Mouse (Mus musculus) ovary, postnatal 10 days (tissue): Measurements from ENCODE around the gene Atp5h.

Experiments
- DNase-seq: peaks from one replicate; pipeline ENCODE4 v3.0.0; 2022; ENCODE audit warnings: low spot score

The Atp5h gene

GRCm38 (mm10) chr11:115437571-115438122 lies 17.9 kb upstream of the Atp5h start:
- DNase-seq, result no peak

DNA sequence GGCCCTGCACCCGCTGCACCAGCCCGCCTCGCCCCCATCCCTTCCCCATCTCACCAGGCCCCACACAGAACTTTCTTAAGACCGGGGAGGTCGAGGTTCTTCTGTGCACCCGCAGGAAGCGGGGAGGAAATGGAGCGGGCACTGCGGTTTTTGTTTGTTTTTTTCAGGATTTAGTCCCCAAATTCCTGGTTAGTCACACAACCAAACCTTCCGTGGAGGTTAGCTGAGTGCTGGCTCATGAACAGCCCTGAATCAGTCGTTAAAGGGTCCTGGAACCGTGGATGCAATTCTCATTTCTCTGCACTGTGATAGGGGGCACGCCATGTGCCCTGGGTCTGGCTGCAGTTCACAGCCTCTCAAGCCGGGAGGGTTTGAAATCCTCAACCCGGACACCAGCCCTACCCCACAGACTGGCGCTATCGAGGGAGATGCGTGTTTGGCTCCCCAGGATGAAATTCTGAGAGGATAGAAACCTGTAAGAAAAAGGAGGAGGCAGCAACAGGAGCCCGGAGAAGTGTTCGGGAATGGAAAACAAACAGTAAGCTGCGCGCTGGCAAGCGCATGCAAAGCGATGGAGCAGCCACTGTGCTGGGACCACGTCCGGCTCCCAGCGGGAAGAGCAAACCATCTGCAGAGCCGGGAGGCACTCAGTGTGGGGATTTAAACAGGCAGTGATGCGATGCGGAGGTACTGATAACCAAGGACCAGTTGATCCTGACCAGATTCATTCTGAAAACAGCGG lies 16.0 kb upstream of the Atp5h start:
- no peak for DNase-seq

GRCm38 (mm10) chr11:115433342-115433741 lies 13.6 kb upstream of the Atp5h start:
- no peak for DNase-seq

DNA sequence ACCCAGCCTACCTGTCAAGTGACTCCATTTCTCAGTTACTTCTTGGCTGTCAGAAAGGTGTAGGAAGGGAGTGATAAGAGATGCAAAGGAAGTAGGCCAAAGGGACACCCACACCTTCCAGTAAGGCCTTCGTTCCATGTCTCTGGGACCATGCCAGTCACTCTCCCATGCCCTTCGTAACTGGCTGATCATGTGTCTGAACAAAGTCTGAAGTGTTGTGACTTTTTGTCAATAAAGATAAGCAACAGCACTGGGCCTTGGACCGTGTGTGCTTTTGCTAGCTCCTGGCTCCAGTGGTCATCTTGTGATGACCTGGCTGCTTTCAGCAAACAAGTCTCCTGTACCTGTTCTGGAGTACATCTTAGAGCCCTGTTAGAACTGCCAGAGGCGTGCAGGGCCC lies 13.1 kb upstream of the Atp5h start:
- no peak for DNase-seq

DNA sequence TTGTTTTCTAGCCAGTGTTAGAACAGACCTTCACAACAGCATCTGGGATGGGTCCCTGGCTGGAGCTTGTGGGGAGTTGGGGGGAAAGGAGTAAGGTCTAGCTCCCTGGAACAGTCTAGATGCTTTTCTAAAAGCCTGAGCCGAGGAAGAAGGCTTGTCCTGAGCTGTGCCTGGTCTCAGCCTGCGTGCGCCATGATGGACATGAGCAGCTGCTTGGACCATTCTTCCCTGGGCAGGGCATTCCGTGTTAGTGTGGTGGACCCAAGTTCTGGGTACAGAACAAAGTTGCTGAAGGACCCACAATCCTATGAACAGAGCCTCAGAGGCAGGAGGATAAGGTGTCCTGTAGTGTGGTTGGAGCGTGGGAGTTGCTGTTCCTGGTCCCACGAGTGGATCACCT lies 10.8 kb upstream of the Atp5h start:
- no peak for DNase-seq

GRCm38 (mm10) chr11:115429307-115429706 lies 9.5 kb upstream of the Atp5h start:
- DNase-seq, result no peak

- DNase-seq, result no peak
Measured at GRCm38 (mm10) chr11:115427482-115428331, 7.9 kb upstream of the Atp5h start.

GRCm38 (mm10) chr11:115425671-115426070 lies 5.9 kb upstream of the Atp5h start:
- DNase-seq, result no peak

GRCm38 (mm10) chr11:115424666-115425065 lies 4.9 kb upstream of the Atp5h start:
- no peak for DNase-seq

DNA sequence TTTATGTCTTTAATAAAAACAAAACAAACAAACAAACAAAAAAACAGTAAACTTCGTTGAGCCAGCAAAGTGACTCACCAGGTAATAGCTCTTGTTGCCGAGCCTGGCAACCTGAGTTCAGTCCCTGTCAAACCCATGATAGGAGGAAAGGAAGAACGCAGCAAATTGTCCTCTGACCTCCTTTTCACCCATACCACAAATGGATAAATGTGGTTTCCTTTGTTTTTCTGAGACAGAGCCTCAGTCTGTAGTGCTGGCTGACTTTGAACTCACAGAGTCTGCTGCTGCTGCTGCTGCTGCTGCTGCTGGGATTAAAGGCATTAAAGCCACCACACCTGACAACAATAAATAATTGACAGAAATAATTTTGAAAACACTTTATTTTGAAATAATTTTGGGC lies 3.3 kb upstream of the Atp5h start:
- DNase-seq, result no peak

- no peak for DNase-seq
Measured at GRCm38 (mm10) chr11:115421972-115422371, 2.2 kb upstream of the Atp5h start.

GRCm38 (mm10) chr11:115421328-115421727 lies 1.6 kb upstream of the Atp5h start:
- no peak for DNase-seq

GRCm38 (mm10) chr11:115420336-115421190 lies 801 bp upstream of the Atp5h start:
- peak; percentile 51 for DNase-seq

GRCm38 (mm10) chr11:115409556-115409955 lies 10.2 kb downstream of the Atp5h start:
- DNase-seq, result no peak

GRCm38 (mm10) chr11:115408266-115408920 lies 11.4 kb downstream of the Atp5h start:
- no peak for DNase-seq

DNA sequence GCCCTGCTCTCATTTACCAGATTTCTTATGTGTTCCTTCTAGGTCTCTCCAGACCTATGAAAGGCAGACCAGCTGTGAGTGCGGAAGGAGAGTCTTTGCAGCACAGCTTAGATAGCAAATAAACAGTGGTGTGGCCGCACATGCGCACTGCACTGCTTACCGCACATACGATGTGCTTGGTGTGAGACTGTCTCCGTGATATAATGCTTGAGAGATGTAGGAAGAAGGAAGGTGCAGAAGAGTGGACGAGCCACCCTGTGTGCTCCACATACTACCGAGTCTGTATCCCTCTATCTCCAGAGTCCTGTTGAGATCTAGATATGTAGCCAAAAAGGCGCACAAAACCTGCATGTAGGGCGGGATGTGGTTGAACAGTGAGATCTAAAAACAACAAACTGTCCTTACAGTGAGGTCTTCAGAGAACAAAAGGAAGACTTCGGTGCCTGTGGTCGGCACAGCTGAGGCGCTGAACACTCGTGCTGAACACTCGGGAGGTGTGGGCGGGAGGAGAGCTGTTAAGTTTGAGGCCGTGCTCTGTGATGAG lies 12.8 kb downstream of the Atp5h start:
- no peak for DNase-seq

DNA sequence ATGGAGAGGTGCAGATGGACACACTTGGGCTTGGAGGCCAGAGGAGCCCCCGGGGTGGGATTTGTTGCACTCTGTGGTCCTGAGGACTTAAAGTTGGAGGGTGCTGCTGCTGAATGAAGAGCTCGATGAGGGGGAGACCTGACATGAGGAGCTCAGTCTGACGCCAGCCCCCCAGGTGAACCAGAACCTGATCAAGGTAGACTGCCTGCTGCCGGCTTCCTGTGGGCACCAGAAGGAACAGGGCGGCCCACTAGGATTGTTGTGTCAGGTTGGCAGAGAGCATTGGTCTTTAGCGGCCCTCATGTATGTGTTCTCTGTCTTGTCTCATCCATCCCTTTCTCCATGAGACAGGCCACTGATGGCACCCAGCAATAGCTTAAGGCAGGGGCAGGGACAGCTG lies 14.0 kb downstream of the Atp5h start:
- no peak for DNase-seq

GRCm38 (mm10) chr11:115403338-115404124 lies 16.2 kb downstream of the Atp5h start, which contains the start of gene Mrpl58:
TSS of gene Mrpl58 (plus strand) at chr11:115403752.
- peak; percentile 73 for DNase-seq

DNA sequence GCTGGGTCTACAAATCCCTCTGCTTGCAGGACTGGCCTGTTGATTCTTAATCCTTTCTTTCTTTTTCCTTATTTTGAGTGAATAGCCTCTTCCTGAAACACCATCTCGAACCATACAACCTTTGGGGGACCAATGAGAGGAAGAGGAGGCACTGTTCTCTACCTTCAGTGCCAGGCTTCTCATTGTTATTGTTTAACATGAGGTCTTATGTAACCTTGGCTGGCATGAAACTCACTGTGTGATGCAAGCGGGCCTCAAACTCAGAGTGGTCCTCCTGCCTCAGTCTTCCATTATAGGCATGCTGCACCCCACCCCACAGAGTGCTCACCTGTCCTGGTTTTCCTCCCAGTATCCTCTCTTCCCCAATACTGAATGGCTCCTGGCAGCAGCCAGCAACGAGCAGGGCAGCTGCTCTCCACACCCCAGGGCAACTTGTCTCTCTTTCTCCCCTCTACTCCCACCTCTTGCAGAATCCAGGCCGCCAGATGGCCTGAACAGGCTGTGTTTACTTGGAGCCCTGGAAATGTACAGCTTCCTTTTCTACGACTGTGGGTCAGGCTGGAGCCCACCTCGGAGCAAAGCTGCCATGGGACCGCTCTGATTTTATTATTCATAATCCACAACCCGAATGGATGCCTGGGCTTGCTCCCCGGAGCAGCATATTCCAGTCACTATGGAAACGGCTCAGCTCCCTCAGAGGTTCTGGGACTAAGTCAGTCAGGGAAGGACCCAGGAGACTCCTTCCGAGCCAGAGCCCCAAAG lies 19.0 kb downstream of the Atp5h start:
- DNase-seq, result no peak

DNA sequence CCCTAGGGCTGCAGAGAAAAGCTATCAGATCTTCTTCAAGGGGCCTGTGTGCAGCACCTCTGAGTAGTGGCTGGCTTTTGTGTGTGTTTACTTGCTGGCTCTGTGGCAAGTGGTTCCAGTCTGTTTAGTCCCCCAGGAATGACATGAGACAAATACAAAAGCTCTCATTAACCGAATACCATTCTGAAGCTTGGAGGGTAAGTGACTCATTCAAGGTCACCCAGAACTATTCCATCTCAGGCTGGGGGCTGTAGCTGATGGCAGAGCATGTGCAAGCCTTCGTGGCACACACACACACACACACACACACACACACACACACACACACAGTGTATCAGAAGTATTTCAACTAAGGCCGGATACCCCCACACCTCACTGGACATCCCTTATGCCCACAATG lies 19.6 kb downstream of the Atp5h start:
- DNase-seq, result no peak
